Mouse (Mus musculus): ENCODE data around the gene Klra10.
"Not testable (repeated sequence)": the region's sequence is repeated elsewhere in the genome, so short reads cannot be mapped to it uniquely, and the experiment has no call there.

Gene Klra10

GRCm38 (mm10) chr6:130281828-130282227 is at the start of gene Klra10:
Klra10 (minus strand) TSS chr6:130281928.
- not testable (repeated sequence) for DNase-seq

GRCm38 (mm10) chr6:130287984-130288649 is 6.4 kb upstream of the Klra10 start:
- no peak for DNase-seq

- no peak for DNase-seq
Observed at GRCm38 (mm10) chr6:130255326-130255725, 26.4 kb downstream of the Klra10 start.

GRCm38 (mm10) chr6:130237536-130237935 is 44.2 kb downstream of the Klra10 start:
- DNase-seq, result no peak

GRCm38 (mm10) chr6:130236635-130237034 is 45.1 kb downstream of the Klra10 start:
- DNase-seq, result no peak

- no peak for DNase-seq
Observed at GRCm38 (mm10) chr6:130233222-130233621, 48.5 kb downstream of the Klra10 start, which contains the start of gene Klra7. Klra7 (minus strand) TSS chr6:130233322.
